Mouse (Mus musculus) thymus, adult 2 months (tissue): ENCODE data around the gene Lpar3. TPM values are rescaled to one million over a fixed set of nuclear protein-coding genes. Genes with fewer than 3 reads are reported as not detected.

Experiments
- DNase-seq: peaks from one replicate; pipeline ENCODE4 v3.0.0; 2021
- H3K27ac ChIP-seq: fragments of 200-500 bp; 2 replicates; pipeline ENCODE4 v1.5.1; 2012; ENCODE audit warnings: low read length, control low read depth; ENCODE audit not compliant: control insufficient read depth, insufficient read depth
- H3K27me3 ChIP-seq: fragments of 200-500 bp; 2 replicates; pipeline ENCODE4 v1.6.1; 2012; ENCODE audit warnings: mild to moderate bottlenecking, low read length, moderate library complexity, mixed read lengths; ENCODE audit not compliant: control insufficient read depth, insufficient read depth
- H3K36me3 ChIP-seq: fragments of 200-500 bp; 2 replicates; pipeline ENCODE4 v1.6.1; 2012; ENCODE audit warnings: mild to moderate bottlenecking, low read length, moderate library complexity; ENCODE audit not compliant: control insufficient read depth, insufficient read depth
- H3K4me1 ChIP-seq: fragments of 200-500 bp; replicated peaks from 2 replicates; pipeline ENCODE4 v1.6.1; 2012; ENCODE audit warnings: low read length; ENCODE audit not compliant: control insufficient read depth, insufficient read depth
- H3K4me3 ChIP-seq: fragments of 200-500 bp; 2 replicates; pipeline ENCODE4 v1.5.1; 2012; ENCODE audit warnings: mild to moderate bottlenecking, low read length, control low read depth, moderate library complexity; ENCODE audit not compliant: control insufficient read depth, insufficient read depth
- CTCF ChIP-seq: fragments of 200-500 bp; IDR thresholded peaks from 2 replicates; pipeline ENCODE4 v1.5.1; 2012; ENCODE audit warnings: mild to moderate bottlenecking, control low read depth, low read length, moderate library complexity, borderline replicate concordance; ENCODE audit not compliant: control insufficient read depth, poor library complexity, insufficient read depth; ENCODE audit errors: extremely low read depth
- POLR2A ChIP-seq: fragments of 200-500 bp; IDR thresholded peaks from 2 replicates; pipeline ENCODE4 v1.6.1; 2012; ENCODE audit warnings: mild to moderate bottlenecking, low read length, control low read depth, moderate library complexity; ENCODE audit not compliant: control insufficient read depth, poor library complexity, insufficient read depth; ENCODE audit errors: extremely low read depth
- WGBS: fragments of 180-500 bp; shearing (Covaris S2); methylation state at CpG from one replicate; pipeline ENCODE4 v1.1.7; 2018; 5-methylcytosine and 5-hydroxymethylcytosine counted together
- polyA plus RNA-seq: library from polyadenylated mRNA; depleted of rRNA; stranded (reverse); fragments of >200 nt; gene quantifications from 2 replicates; pipeline ENCODE4 v1.2.3, GENCODE M21; 2012

Lpar3 gene
- polyA plus RNA-seq, 1 experiment: 2.3 TPM

- Histone ChIP-seq H3K4me1 (no peaks in the 10 kb centered on the region), H3K27me3 (no peaks in the 10 kb centered on the region), H3K36me3 (no peaks in the 10 kb centered on the region), H3K4me3 (no peak overlapping the region), H3K27ac (no peak overlapping the region)
- no peak for DNase-seq
- TF ChIP-seq CTCF (no peak), POLR2A (no peak)
- 65% methylated on average over 1 of the region's 1 CpGs for WGBS
Measured at GRCm38 (mm10) chr3:146262536-146262935, 41.8 kb downstream of the Lpar3 start.

GRCm38 (mm10) chr3:146264146-146264545, 43.4 kb downstream of the Lpar3 start:
- 88% methylated on average over 10 of the region's 10 CpGs for WGBS
- no peak for DNase-seq
- TF ChIP-seq CTCF (no peak), POLR2A (no peak)
- H3K27me3 ChIP-seq: no peaks in the 10 kb centered on the region
- H3K4me1 ChIP-seq: no peaks in the 10 kb centered on the region
- no peaks in the 10 kb centered on the region for H3K36me3 ChIP-seq
- no peak overlapping the region for H3K4me3 ChIP-seq
- H3K27ac ChIP-seq: no peak overlapping the region

- TF ChIP-seq CTCF: no peak
- no peak for TF ChIP-seq POLR2A
- Histone ChIP-seq H3K27me3 (no peaks in the 10 kb centered on the region), H3K27ac (no peak overlapping the region), H3K4me1 (no peaks in the 10 kb centered on the region), H3K4me3 (no peak overlapping the region), H3K36me3 (no peaks in the 10 kb centered on the region)
- WGBS: 70% methylated on average over 12 of the region's 12 CpGs
- no peak for DNase-seq
Measured at GRCm38 (mm10) chr3:146265545-146266130, 44.9 kb downstream of the Lpar3 start.

- TF ChIP-seq POLR2A: no peak
- TF ChIP-seq CTCF: no peak
- Histone ChIP-seq H3K27me3 (no peaks in the 10 kb centered on the region), H3K36me3 (no peaks in the 10 kb centered on the region), H3K4me1 (no peaks in the 10 kb centered on the region), H3K4me3 (no peak overlapping the region), H3K27ac (no peak overlapping the region)
- 91% methylated on average over 14 of the region's 14 CpGs for WGBS
- DNase-seq: no peak
Measured at GRCm38 (mm10) chr3:146268024-146268801, 47.5 kb downstream of the Lpar3 start.

- Histone ChIP-seq H3K27ac (no peak overlapping the region), H3K4me3 (no peak overlapping the region), H3K4me1 (no peaks in the 10 kb centered on the region), H3K27me3 (0 out of 2 replicates have a peak, but pooled peaks cover 4% of the 10 kb centered on the region), H3K36me3 (no peaks in the 10 kb centered on the region)
- no peak for TF ChIP-seq CTCF
- no peak for TF ChIP-seq POLR2A
- WGBS: 67% methylated on average over 5 of the region's 5 CpGs
- DNase-seq: no peak
Measured at GRCm38 (mm10) chr3:146274503-146274902, 53.7 kb downstream of the Lpar3 start.

- Histone ChIP-seq H3K36me3 (no peaks in the 10 kb centered on the region), H3K27ac (no peak overlapping the region), H3K27me3 (0 out of 2 replicates have a peak, but pooled peaks cover 4% of the 10 kb centered on the region), H3K4me3 (no peak overlapping the region), H3K4me1 (no peaks in the 10 kb centered on the region)
- no peak for DNase-seq
- WGBS: 15% methylated on average over 11 of the region's 11 CpGs
- TF ChIP-seq CTCF (no peak), POLR2A (no peak)
Measured at GRCm38 (mm10) chr3:146275360-146276025, 54.7 kb downstream of the Lpar3 start.

- Histone ChIP-seq H3K36me3 (no peaks in the 10 kb centered on the region), H3K27ac (no peak overlapping the region)
- TF ChIP-seq CTCF: no peak
- no peak for TF ChIP-seq POLR2A
Measured at GRCm38 (mm10) chr3:146276026-146276409, 55.3 kb downstream of the Lpar3 start.

More at GRCm38 (mm10) chr3:146276026-146276409, 55.3 kb downstream of the Lpar3 start:
- H3K4me1 ChIP-seq: no peaks in the 10 kb centered on the region
- WGBS: 16% methylated on average over 4 of the region's 4 CpGs
- DNase-seq: no peak
- H3K27me3 ChIP-seq: 0 out of 2 replicates have a peak, but pooled peaks cover 4% of the 10 kb centered on the region
- no peak overlapping the region for H3K4me3 ChIP-seq
